Mouse (Mus musculus): ENCODE measurements around the gene Mettl7a3. TPM values are rescaled to one million over a fixed set of nuclear protein-coding genes. Genes with fewer than 3 reads are reported as not detected.
"Not testable (repeated sequence)": the region's sequence is repeated elsewhere in the genome, so short reads cannot be mapped to it uniquely, and the experiment has no call there.

The Mettl7a3 gene
- total RNA-seq (2022) = under 1 TPM in 2 of 4 experiments, not detected in 2; 0.27 to 0.31 TPM

DNA sequence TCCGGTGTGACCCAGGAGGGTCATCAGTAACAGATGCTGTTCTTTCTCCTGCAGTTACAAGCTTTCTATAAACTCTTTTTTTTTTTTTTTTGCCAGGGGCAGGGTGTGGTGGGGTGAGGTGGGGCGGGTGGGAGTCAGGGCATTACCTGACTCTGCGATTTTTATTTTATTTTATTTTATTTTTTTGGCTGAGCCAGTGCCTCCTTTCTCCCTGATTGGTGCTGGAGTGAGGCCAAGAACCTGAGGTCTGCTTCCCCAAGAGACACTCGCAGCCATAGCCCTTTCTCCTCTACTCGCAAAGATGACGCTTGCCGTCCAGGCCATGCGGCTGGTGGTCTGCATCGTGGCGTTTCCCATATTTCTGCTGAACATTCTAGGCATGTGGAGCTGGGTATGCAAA is at the start of gene Mettl7a3:
TSS of gene Mettl7a3 (plus strand) at position 301 of the 400 bp plus-strand sequence.
- DNase-seq = no peak

DNA sequence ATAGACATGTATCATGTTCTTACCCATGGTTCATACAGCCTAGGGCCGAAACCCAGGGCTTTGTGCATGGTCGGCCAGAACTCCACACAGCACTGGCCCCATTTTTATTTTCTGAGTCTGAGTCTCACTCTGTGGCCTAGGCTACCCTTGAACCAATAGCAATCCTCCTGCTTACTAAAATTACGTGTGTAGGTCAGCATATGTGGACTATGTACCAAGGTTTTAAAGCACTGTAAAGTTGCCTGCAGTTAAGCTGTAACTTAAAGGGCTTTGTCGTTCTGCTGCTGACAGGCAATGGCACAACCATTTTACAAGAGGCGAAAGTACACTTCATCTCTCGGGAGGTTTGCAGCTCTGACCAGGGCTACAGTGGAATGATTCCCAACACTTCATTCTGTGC is 45.7 kb upstream of the Mettl7a3 start:
- DNase-seq = no peak

DNA sequence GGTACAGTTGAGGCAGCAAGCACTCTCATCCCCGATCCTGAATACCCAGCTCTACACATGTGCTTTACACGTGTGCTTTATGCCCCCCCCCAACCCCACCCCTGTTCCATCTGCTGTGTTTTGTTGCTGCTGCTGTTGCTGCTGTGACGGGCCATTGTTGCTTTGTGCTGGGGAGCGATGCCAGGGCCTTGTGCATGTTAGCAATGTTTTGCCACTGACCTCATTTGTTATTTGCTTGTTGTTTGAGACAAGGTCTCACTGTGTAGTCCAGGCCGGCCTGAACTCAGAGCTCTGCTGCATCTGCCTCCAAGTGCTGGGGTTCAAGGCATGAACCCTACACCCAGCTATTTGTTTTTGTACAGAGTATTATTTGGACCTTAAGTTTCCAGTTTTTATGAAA is 43.9 kb upstream of the Mettl7a3 start:
- no peak for DNase-seq

DNA sequence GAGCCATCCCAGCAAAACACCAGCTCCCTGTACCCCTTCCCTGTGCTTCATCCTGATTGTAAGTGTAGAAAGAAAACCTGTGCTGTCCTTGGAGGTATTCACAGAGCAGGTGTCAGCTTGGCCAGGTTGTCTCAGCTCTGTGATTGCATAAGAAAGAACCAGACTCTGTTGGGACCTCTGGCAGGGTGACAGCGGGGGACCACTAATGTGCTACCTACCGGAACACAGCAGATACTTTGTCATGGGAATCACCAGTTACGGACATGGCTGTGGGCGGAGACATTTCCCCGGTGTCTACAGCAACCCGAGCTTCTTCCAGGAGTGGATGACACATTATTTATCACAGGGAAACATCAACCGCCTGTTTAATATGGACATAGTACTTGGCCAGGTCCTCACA is 42.4 kb upstream of the Mettl7a3 start:
- DNase-seq = no peak

DNA sequence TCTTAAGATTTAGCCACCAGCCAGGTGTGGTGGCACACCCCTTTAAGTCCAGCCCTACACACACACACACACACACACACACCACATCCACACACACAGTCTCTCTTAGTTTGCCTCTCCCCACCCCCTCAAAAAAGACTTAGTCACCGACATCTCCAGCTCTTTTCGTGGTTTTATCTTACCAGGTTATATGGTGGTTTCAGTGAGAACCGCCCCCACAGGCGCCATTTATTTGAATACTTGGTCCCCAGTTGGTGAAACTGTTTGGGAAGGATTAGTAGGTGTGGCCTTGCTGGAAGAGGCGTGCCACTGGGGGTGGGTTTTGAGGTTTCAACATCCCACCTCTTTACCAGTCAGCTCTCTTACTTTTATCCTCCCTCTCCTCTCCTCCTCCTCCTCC is 36.9 kb upstream of the Mettl7a3 start:
- DNase-seq = no peak

DNA sequence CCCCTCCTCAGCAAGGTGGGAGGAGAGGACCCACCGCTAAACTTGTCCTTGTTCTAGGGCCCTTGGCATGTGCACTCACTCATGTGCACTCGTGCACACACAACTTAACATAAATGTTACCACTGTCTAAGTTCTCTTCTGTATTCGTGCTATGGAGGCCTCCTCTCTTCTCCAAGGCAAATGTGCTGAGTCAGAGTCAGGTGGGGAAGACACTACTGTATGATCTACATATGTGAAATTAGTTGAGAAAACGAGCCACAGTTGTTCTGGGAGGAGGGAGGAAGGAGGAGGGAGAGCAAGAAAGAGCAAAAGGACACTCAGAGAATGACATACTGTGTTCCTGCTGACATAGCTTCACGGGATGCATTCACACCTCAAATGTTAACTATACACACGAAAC is 34.2 kb upstream of the Mettl7a3 start:
- no peak for DNase-seq

DNA sequence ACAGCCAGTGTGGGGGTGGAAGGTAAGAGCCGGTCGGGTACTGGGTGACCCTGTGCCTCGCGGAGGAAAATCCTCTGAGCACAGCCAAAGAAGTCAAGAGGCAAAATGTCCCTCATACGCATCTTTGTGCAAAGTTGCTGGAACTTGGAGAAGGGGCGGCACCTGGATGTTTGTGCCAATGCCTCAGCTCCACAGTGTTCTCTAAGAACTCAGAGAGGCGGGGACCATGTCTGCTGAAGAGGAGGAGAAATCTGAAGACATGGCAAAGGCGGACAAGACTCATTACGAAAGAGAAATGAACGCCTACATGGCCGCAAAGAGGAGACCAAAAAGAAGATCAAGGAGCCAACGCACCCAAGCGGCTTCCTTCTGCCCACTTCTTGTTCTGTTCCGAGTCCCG is 33.2 kb upstream of the Mettl7a3 start:
- DNase-seq = no peak

DNA sequence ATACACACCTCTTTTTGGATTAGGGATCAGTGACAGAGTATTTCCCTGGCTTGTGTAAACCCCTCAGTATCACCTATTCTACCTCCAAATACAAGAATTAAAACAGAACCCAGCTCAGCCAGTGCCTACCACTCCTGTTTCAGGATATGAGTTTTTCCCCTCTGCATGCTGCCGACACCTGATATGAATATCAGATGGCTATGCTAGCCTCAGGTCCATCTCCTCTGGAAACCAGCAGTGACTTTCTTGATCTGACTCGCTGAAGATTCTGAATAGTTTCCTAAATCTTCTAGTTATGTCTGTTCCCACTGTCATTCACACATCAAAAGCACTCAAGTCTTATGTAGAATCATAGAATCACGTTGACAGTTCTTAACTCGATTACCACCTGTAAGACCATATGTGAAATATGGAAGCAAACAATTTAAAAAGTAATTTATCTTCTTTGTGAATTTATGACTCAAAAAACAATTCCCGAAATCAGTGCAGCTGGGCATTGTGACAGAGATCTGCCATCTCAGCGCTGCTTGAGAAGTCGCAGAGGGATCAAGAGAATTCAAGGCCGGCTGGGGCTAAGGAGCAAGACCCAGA is 31.2 kb upstream of the Mettl7a3 start:
- no peak for DNase-seq

DNA sequence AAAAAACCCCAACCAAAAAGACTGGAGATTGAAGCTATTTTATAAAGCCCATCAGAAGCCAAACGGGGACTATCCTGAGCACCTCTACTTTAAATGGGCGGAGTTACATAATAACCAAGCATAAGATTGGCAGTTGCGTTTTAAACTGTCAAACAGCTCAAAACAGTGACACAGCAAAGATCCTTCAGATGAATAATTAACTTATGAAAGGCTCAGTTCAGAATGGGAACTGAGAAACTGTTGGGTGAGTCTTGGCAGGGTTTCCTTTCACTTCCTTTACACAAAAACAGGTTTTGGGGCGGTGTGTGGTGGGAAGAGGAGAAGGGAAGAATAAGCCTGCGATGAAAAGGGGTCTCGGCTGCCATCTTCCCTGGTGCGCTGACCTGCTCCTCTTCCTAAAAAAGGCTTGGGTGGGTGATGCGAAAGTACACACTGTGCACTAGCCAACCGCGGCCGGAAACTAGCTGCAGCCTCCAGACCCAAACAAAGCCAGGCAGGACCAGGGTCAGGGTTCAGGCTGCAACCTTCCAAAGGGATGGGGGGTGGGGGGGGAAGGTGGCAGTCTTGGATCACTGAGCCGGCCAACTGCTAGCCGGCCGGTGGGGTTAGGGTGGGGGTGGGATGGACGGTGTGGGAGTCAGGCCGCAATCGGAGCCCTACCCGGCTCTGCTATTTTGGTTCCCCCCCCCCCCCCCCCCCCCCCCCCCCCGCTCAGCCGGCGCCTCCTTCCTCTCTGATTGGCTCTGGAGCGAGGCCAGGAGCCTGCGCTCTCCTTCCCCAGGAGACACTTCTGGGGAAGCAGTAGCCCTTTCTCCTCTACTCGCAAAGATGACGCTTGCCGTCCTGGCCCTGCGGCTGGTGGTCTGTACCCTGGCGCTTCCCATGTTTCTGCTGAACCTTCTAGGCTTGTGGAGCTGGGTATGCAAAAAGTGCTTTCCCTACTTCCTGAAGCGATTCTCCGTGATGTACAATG is 30.4 kb upstream of the Mettl7a3 start, which contains the start of gene Mettl7a1:
TSS of gene Mettl7a1 (plus strand) at position 122 of the 973 bp plus-strand sequence.
- DNase-seq = peak; percentile 77

DNA sequence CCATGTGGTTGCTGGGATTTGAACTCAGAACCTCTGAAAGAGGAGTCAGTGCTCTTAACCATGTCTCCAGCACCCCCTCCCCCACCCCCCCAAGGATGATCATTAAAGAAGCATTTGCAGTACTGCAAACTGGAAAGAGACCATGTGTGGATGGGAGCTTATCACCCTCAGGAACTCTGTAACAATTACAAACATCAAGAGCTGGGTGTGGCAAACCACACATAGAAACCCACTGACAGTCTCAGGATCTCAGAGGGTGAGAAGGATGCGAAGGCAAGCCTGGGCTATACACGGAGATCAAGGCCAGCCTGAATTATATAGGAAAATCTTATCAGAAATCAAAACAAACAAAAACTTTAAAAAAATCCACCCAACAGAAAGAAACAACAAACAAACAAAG is 28.5 kb upstream of the Mettl7a3 start:
- DNase-seq = no peak

DNA sequence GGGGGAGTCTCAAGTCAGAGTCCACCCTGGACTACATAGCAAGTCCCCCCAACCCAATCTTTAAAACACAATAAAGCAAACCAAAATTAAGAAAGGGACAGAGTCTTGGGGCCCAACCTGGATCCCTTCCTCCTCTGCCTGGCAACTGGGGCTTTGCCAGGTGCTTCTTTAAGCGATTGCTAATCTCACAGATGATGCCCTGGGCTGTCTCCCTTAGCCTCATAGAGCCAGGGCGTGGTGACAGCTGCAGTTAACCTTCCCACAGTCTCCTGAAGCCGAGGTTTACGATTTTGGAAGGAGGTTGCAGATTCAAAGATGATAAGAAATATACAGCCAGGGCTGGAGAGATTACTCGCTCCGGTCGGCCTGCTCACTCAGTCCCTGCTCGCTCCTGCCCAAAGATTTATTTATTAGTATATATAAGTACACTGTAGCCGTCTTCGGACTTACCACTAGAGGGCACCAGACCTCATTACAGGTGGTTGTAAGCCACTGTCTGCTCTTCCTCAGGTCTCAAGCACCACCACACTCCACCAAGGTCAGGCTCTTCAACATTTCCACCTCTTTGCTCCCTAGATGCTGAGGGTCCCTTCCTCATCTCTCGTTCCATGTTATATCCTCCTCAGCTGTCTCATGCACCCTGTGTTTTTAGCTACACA is 27.2 kb upstream of the Mettl7a3 start:
- not testable (repeated sequence) for DNase-seq

DNA sequence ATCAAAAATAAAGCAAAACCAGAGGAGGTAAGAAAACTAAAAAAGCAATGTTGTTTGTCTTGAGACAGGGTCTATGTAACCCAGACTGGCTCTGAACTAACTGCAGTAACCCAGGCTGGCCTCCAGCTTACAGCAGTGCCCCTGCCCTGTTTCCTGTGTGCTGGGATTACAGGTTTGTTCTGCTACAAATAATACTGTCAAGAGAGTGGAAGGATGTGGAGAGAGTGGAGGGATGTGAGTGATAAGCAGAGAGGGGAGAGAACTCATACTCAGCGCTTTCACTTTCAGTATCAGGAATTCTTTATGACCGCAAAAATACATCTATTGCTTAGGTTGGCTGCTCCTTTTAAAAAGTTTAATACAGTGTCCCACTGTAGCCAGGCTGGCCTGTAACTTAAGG is 22.4 kb upstream of the Mettl7a3 start:
- no peak for DNase-seq

DNA sequence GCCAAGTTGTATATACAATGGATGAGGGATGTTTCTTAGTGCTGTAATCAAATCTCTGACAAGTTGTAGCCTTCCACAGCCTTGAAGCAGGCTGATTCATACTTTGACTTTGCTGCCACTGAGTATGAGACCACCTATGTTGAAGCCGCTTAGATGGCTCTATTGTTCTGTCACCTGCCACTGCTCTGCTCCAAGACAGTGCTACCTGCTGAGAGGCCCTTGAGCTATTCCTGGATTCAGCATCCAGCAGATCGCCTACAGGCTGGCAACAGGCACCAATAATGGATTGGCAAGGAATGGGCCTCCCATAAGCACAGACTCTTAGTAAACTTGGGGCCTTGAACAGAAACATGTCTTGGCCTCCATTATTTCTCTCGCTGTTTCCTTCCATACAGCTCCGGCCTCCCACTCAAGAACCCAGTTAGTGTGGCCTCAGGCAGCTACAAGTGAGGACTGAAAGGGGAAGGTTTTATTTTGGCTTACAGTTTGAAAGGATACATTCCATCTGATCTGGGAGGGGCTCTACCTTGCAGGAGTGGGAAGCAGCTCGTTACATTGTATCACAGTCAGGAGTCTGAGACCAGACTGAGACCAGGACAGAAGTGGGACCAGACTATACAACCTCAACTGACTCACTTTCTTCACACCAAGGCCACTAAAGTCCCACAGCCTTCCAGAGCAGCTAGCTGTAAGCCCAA is 20.1 kb upstream of the Mettl7a3 start:
- no peak for DNase-seq

DNA sequence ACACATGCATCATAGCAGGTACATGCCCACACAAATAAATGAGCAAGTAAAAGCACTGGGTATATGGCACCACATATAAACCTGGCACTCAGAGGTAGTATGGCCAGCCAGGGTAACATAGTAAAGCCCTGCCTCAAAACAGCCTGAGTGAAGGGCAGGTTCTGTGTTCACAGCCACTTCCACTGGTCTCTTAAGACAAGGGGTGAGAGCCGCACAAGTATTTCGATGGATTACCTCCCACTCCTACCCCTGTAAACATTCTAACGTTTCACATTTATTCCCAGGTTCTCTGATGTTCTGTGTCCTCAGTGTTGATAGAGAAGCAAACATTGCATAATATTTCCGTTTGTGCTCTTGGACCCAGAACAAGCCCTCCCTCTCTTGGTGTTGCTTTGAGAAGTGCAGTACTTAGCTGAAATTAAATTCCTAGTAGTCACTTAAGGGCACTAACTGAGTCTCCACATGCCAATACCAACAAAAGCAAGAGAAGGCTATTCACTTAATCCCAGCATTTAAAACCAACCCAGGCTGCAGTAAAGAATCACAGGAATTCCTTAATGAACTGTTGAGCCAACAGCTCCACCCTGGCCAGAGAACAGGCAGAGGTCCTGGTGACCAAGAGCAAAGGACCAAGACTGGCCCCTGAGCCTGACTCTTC is 16.6 kb upstream of the Mettl7a3 start:
- not testable (repeated sequence) for DNase-seq

DNA sequence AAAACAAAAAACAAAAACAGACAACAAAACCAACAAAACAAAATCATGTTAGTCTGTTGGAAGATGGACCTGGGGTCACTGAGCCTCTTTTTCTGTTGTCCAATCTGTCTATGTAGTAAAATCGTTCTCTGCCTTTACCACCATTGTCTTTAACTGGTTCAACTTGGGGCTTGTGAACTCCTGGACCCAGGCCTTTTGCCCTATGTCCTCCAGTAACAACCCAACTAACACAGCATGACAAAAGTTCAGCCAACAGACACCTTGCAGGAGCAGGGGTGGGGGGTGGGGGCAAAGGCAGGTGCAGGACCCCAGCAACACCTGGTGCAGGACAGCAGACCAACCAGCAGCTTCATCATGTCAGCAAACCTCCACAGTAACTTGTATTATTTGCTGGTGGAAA is 14.8 kb upstream of the Mettl7a3 start:
- no peak for DNase-seq

DNA sequence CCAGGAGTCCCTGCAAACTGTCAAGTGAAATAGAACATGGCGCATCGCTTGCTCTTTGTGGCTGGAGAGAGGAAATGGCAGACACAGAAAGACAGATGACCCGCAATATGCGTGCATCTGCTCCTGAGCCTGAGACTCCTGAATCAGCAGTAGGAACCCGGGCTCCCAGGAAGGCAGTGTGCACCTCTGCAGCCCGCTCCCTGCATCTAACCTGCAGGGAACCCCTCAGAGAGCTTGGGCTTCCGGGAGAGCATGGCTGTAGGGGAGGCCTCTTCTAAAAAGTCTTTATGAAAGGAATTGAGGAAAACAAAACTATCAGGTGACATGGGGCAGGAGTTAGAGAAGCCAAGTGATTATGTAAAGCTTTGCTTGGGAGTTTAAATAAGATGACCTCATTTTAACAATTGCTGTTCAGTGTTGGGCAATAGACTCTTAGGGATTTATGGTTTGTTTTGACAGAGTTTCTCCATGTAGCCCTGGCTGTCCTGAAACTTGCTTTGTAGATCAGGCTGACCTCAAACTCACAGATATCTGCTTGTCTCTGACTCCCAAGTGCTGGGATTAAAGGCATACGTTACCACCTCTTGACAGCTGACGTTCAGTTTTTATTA is 14.3 kb upstream of the Mettl7a3 start:
- no peak for DNase-seq

DNA sequence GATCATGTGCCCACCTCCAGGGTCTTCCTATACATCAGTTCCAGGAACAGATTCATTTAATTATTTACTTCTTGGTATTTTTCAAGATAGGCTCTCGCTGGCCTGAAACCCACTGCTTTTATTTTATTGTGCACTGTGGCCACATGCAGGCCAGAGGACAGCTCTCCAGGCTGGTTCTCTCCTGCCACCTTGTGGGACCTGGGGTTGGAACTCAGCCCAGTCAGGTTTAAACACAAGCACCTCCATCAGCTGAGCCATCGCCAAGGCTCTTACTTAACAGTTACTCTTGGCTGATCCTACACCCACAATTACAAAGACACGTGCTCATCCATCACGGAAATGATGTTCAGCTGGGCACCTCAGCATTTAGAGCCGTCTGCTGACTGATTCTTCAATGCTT is 13.6 kb upstream of the Mettl7a3 start:
- DNase-seq = no peak

DNA sequence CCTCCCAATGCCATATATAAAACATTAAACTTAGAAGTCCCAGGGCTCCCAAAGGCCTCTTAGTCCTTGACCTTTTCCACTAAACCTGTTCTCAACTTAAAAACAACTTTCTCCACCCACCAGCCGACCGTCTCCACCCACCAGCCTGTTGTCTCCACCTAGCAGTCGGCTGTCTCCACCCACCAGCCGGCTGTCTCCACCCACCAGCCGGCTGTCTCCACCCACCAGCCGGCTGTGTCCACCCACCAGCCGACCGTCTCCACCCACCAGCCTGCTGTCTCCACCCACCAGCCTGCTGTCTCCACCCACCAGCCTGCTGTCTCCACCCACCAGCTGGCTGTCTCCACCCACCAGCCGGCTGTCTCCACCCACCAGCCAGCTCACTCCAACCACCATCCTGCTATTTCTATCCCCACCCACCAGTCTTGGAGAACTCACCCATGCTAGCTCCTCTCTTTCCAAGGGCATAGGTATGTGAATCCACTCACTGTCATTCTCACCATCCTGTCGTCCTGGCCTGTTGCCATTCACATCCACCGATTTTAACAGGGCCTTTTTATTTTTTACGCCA is 10.6 kb upstream of the Mettl7a3 start:
- no peak for DNase-seq

DNA sequence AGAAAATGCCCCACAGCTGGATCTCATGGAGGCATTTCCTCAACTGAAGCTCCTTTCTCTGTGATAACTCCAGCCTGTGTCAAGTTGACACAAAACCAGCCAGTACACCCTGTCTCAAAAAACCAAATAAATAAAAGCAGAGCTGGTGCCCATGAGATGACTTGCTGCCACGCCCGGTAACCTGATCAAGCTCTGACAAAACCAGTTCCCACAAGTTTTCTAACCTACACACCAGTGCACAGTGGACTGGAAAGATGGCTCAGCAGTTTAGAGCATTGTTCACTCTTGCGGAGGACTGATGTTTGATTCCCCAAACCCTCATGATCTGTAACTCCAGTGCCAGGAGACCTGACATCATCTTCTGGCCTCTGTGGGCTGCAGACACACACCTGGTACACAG is 9.5 kb upstream of the Mettl7a3 start:
- DNase-seq = no peak

DNA sequence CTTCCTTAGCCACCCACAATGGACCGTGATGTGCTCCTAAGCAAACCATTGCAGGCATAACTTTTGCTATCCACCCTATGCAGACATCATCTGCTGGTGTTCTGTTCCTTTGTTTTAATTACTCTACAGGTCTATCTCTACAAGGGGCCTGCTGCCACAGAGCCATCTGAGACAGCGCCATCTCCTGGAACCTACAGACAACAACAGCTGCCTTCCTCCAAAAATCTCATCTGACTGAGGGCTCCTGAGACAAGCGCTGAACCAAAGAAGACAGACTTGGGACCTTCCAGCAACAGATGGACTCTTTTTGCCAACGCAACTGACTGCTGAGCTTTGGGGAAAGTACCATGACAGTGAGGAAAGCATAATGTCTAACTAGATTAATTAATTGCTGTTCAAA is 6.6 kb upstream of the Mettl7a3 start:
- not testable (repeated sequence) for DNase-seq

DNA sequence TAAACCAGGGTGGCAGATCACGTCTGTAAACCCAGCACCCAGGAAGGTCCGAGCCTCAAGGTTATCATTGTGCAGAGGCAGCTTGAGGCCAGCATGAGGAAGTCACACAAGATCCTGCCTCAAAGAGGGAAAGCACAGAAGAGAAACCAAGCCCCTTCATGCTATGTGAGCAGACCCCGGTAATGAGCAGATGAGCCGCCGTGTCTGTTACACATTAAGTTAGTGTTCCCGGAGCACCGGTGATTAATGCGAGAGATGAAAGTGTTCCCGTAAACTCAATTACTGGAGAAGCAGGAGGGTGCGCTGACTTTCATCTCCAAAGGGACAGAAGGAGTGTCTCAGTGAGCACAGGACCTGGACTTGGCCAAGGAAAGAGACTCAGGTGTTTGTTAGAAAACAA is 5.4 kb upstream of the Mettl7a3 start:
- DNase-seq = not testable (repeated sequence)
